11 mouse cellular contexts compared by ENCODE assay signal in genomic region chr2:143117453-143117852, GRCm38 (mm10). TPM values are rescaled to one million over a fixed set of nuclear protein-coding genes. Genes with fewer than 3 reads are reported as not detected.
DNase-seq lines count a peak whose midpoint lies in the region; ATAC-seq and TF ChIP-seq lines count a peak whose summit lies in the region.
"Had no signal": no experiment of that assay in that cellular context is flagged by ENCODE, and none has a peak within 500 bp of the region (broad histone marks: within the 10 kb centered on the region; RNA-seq: fewer than 3 reads in every experiment).

No protein-coding gene starts in this region.

- no peak for ATAC-seq in granulocyte monocyte progenitor cell, adult 5-6 weeks (replicated peaks; ENCODE audit: poor library complexity, severe bottlenecking)

- TF ChIP-seq CTCF in brain, embryonic 14.5 days (IDR thresholded peaks at IDR 0.05; ENCODE audit: borderline replicate concordance, extremely low read depth, insufficient read depth, insufficient read length), result peak; percentile 17; the same call in 1 of the 2 replicates

- no peak for TF ChIP-seq POLR2A in brain, embryonic 14.5 days (IDR thresholded peaks at IDR 0.05; ENCODE audit: borderline replicate concordance, extremely low read depth, insufficient read depth, insufficient read length, poor library complexity, severe bottlenecking)

- peak; percentile 35 for DNase-seq in heart, adult 8-10 months (ENCODE audit: low spot score)
- no peak for DNase-seq in heart, postnatal 25 days (ENCODE audit: low spot score)
- DNase-seq in ES-CJ7 (ENCODE audit: low read depth, low spot score), result peak; percentile 94
- DNase-seq in brain, embryonic 14.5 days (ENCODE audit: low read depth), result peak; percentile 81
- peak; percentile 11 to 19 for DNase-seq in layer of hippocampus, postnatal 36 days
- DNase-seq in gastrocnemius, adult 8-10 months (ENCODE audit: low spot score in 2 of 2), result no peak
- DNase-seq in gastrocnemius, postnatal 25 days, result no peak
- DNase-seq: liver had no signal

- intact Hi-C loops in heart, postnatal 25 days (cut with DNase I), result no loop called here

RNA-seq across cellular contexts. Expression of gene Otor, which starts 39.2 kb away (rescaled TPM):
- total RNA-seq in heart, adult 8-10 months (2022), result not detected
- total RNA-seq in heart, postnatal 25 days (2021), result not detected
- polyA plus RNA-seq in brain, embryonic 14.5 days (2012; rRNA removed), result 1.1 TPM in 2 replicates
- total RNA-seq in layer of hippocampus, postnatal 36 days (2021), result not detected
- total RNA-seq in granulocyte monocyte progenitor cell, adult 5-6 weeks (2014; fragmentation: Nextera tagmentation), result not detected in 2 replicates
- total RNA-seq in granulocyte monocyte progenitor cell, adult 5-6 weeks (2017), result not detected in 2 replicates
- total RNA-seq in gastrocnemius, adult 8-10 months (2022), result not detected
- total RNA-seq in gastrocnemius, postnatal 25 days (2021), result not detected
- polyA plus RNA-seq: erythroblast, embryonic 14.5 days; small intestine, adult 2 months had no signal

RNA-seq across cellular contexts. Expression of gene Snrpb2, which starts 54.6 kb away (rescaled TPM):
- 10 to 100 TPM; 15.2 to 23.5 (median 16.9) TPM for total RNA-seq in heart, adult 8-10 months (2022)
- total RNA-seq in heart, postnatal 25 days (2021), result 10 to 100 TPM; 20.0 to 20.2 TPM
- 40.8 and 43.1 TPM in 2 replicates for polyA plus RNA-seq in brain, embryonic 14.5 days (2012; rRNA removed)
- total RNA-seq in layer of hippocampus, postnatal 36 days (2021), result 10 to 100 TPM; 32.8 to 41.9 TPM
- total RNA-seq in granulocyte monocyte progenitor cell, adult 5-6 weeks (2014; fragmentation: Nextera tagmentation), result 65.5 and 77.1 TPM in 2 replicates
- 103 and 146 TPM in 2 replicates for total RNA-seq in granulocyte monocyte progenitor cell, adult 5-6 weeks (2017)
- 10 to 100 TPM; 14.0 to 21.1 (median 17.6) TPM for total RNA-seq in gastrocnemius, adult 8-10 months (2022)
- total RNA-seq in gastrocnemius, postnatal 25 days (2021), result 10 to 100 TPM; 16.5 to 19.1 TPM

Comparison
In these comparisons a context has a peak if more than half of its experiments do, and no peak if none do; other contexts are left out.
1. DNase-seq: peak in heart, adult 8-10 months (single experiment), ES-CJ7 (single experiment), brain, embryonic 14.5 days (single experiment) and layer of hippocampus, postnatal 36 days (2 of 2); none in heart, postnatal 25 days (single experiment), gastrocnemius, adult 8-10 months (0 of 2) and gastrocnemius, postnatal 25 days (single experiment).